Mouse (Mus musculus) stomach, postnatal 0 days (tissue): ENCODE measurements around the gene Gzmm. TPM values are rescaled to one million over a fixed set of nuclear protein-coding genes. Genes with fewer than 3 reads are reported as not detected.

Source experiments
- ATAC-seq: fragments of 200-750 bp; cut with Nextera tagmentation; 2 replicates; pipeline ENCODE4 v1.8.0; 2017; ENCODE audit not compliant: low FRiP score, low TSS enrichment
- DNase-seq: peaks from one replicate; pipeline ENCODE4 v3.0.0-alpha.2; 2016; ENCODE audit warnings: low spot score
- H3K27ac ChIP-seq: fragments of 300-500 bp; sonication (generic); replicated peaks from 2 replicates; pipeline ENCODE4 v1.5.1; 2014; ENCODE audit warnings: mild to moderate bottlenecking, control low read depth
- H3K27me3 ChIP-seq: fragments of 300-500 bp; sonication (generic); 2 replicates; pipeline ENCODE4 v1.6.1; 2014; ENCODE audit warnings: low read length; ENCODE audit not compliant: control insufficient read depth, insufficient read depth
- H3K36me3 ChIP-seq: fragments of 300-500 bp; sonication (generic); 2 replicates; pipeline ENCODE4 v1.6.1; 2014; ENCODE audit warnings: low read length, mixed read lengths; ENCODE audit not compliant: control insufficient read depth, insufficient read depth
- H3K4me1 ChIP-seq: fragments of 300-500 bp; sonication (generic); replicated peaks from 2 replicates; pipeline ENCODE4 v1.6.1; 2014; ENCODE audit warnings: antibody characterized with exemption; ENCODE audit not compliant: control insufficient read depth, insufficient read depth
- H3K4me2 ChIP-seq: fragments of 300-500 bp; sonication (generic); replicated peaks from 2 replicates; pipeline ENCODE4 v1.6.1; 2014; ENCODE audit warnings: low read depth, mild to moderate bottlenecking, control low read depth, moderate library complexity
- H3K4me3 ChIP-seq: fragments of 300-500 bp; sonication (generic); 2 replicates; pipeline ENCODE4 v1.5.1; 2014; ENCODE audit warnings: low read depth, low read length, control low read depth
- H3K9ac ChIP-seq: fragments of 300-500 bp; sonication (generic); 2 replicates; pipeline ENCODE4 v1.6.1; 2014; ENCODE audit warnings: mild to moderate bottlenecking, low read length, control low read depth, mixed read lengths
- H3K9me3 ChIP-seq: fragments of 300-500 bp; sonication (generic); 2 replicates; pipeline ENCODE4 v1.6.1; 2016; ENCODE audit warnings: low read length; ENCODE audit not compliant: control insufficient read depth
- CTCF ChIP-seq: IDR thresholded peaks from 2 replicates; pipeline ENCODE4 v1.5.1; 2016; ENCODE audit warnings: antibody characterized with exemption, low read depth, mild to moderate bottlenecking, moderate library complexity
- EP300 ChIP-seq: optimal IDR thresholded peaks from 2 replicates; pipeline ENCODE3; 2016; ENCODE audit warnings: antibody characterized with exemption
- WGBS: fragments of 180-500 bp; shearing (Covaris S2); extraction: QIAGEN DNeasy Blood & Tissue Kit; methylation state at CpG from one replicate; pipeline ENCODE4 v1.1.7; 2014; 5-methylcytosine and 5-hydroxymethylcytosine counted together
- polyA plus RNA-seq: library from polyadenylated mRNA; unstranded; fragments of >200 nt; fragmentation: Nextera tagmentation; extraction: Ambion mirVana; gene quantifications from 2 replicates; pipeline ENCODE4 v1.2.1, GENCODE M21; 2015

Gzmm gene
- polyA plus RNA-seq, 1 experiment from 2014 or later, result 0.62 TPM

GRCm38 (mm10) chr10:79695231-79696128, 6.7 kb downstream of the Gzmm start:
- H3K4me3 ChIP-seq, result no peak overlapping the region
- DNase-seq (peak; percentile 88), ATAC-seq (peak; percentile 46)
- H3K9me3 ChIP-seq, result no peaks in the 10 kb centered on the region
- 49% methylated on average over 13 of the region's 13 CpGs for WGBS
- H3K4me2 ChIP-seq, result no peak overlapping the region; the same call in 1 of the 2 replicates
- H3K9ac ChIP-seq, result no peak overlapping the region
- H3K27ac ChIP-seq, result peak overlapping the region; percentile 83
- no peaks in the 10 kb centered on the region for H3K36me3 ChIP-seq
- TF ChIP-seq EP300, result no peak
- peak; percentile 94 for TF ChIP-seq CTCF
- no peaks in the 10 kb centered on the region for H3K27me3 ChIP-seq
- peaks cover 8% of the 10 kb centered on the region for H3K4me1 ChIP-seq

DNA sequence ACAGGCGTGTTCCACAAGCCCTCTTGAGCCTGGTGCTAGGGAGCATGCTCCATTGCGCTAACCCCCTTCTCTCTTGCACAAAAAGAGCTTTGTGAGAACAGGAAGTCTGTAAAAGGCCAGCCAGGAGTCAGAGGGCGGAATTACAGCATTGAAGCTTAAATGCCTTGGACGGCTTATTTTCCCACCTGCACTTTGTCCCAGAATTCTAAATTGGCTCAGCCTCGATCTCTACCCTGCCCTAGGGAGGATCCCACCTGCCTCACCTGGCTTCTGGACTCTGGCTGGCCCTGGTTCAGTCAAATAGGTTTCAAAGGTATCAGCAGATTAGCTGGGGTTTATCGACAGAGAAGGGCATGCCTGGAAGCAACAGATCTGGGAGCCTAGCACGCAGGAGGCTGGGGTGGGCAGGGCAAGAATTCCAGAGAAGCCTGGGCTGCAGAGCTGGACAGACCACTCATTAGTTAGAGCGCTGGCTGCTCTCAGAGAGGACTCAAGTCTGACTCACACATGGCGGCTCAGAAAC, 7.4 kb downstream of the Gzmm start:
- H3K27me3 ChIP-seq, result no peaks in the 10 kb centered on the region
- TF ChIP-seq CTCF, result no peak
- TF ChIP-seq EP300, result no peak
- H3K4me1 ChIP-seq, result peaks cover 8% of the 10 kb centered on the region
- H3K4me3 ChIP-seq, result no peak overlapping the region
- H3K4me2 ChIP-seq, result no peak overlapping the region; the same call in 1 of the 2 replicates
- ATAC-seq (peak; percentile 62), DNase-seq (peak; percentile 73)
- H3K9ac ChIP-seq, result no peak overlapping the region
- H3K36me3 ChIP-seq, result no peaks in the 10 kb centered on the region
- 26% methylated on average over 9 of the region's 9 CpGs for WGBS
- peak overlapping the region; percentile 83 for H3K27ac ChIP-seq
- no peaks in the 10 kb centered on the region for H3K9me3 ChIP-seq

- H3K9me3 ChIP-seq, result no peaks in the 10 kb centered on the region
- no peak for ATAC-seq
- H3K36me3 ChIP-seq, result no peaks in the 10 kb centered on the region
- H3K27ac ChIP-seq, result peak overlapping the region; percentile 58
- H3K4me1 ChIP-seq, result peaks cover 8% of the 10 kb centered on the region
- H3K4me2 ChIP-seq, result no peak overlapping the region
- H3K4me3 ChIP-seq, result no peak overlapping the region
- 49% methylated on average over 6 of the region's 6 CpGs for WGBS
- no peak for DNase-seq
- H3K27me3 ChIP-seq, result no peaks in the 10 kb centered on the region
- no peak for TF ChIP-seq EP300
- TF ChIP-seq CTCF, result no peak
- H3K9ac ChIP-seq, result 0 out of 2 replicates have a peak overlapping the region, but pooled peaks have one; percentile 35
Measured at GRCm38 (mm10) chr10:79697916-79698315, 9.1 kb downstream of the Gzmm start.

- Histone ChIP-seq H3K4me3 (no peak overlapping the region), H3K9ac (no peak overlapping the region), H3K4me2 (no peak overlapping the region), H3K27ac (no peak overlapping the region), H3K9me3 (no peaks in the 10 kb centered on the region), H3K36me3 (no peaks in the 10 kb centered on the region), H3K27me3 (no peaks in the 10 kb centered on the region), H3K4me1 (peaks cover 8% of the 10 kb centered on the region)
- 92% methylated on average over 6 of the region's 6 CpGs for WGBS
- TF ChIP-seq EP300 (no peak), CTCF (no peak)
- ATAC-seq (no peak), DNase-seq (no peak)
Measured at GRCm38 (mm10) chr10:79698459-79698858, 9.6 kb downstream of the Gzmm start.

DNA sequence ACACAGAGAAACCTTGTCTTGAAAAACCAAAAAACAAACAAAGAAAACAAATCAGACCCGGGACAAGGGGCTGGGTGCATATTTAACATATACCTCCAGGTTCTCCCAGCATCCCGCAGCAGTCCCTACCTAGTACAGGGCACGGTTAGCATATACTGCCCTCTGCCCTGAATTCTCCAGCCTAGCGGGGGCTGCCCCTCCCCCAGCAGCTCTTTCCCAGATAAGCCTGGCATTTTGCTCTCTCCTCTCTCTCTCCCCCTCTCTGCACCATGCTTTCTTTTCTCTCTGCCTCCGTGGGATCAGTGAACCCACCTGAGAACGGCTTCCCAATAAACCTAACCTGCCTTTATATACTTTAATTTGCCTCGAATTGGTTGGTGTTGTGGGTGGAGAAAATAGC, 11.9 kb downstream of the Gzmm start:
- H3K36me3 ChIP-seq, result no peaks in the 10 kb centered on the region
- DNase-seq (no peak), ATAC-seq (no peak)
- 27% methylated on average over 7 of the region's 7 CpGs for WGBS
- TF ChIP-seq EP300 (no peak), CTCF (no peak)
- H3K9me3 ChIP-seq, result no peaks in the 10 kb centered on the region
- peaks cover 8% of the 10 kb centered on the region for H3K4me1 ChIP-seq
- no peak overlapping the region for H3K9ac ChIP-seq
- H3K4me2 ChIP-seq, result no peak overlapping the region
- H3K4me3 ChIP-seq, result no peak overlapping the region
- peak overlapping the region; percentile 84 for H3K27ac ChIP-seq
- no peaks in the 10 kb centered on the region for H3K27me3 ChIP-seq
